ENCODE assay signal across 8 mouse cellular contexts in the genomic region with DNA sequence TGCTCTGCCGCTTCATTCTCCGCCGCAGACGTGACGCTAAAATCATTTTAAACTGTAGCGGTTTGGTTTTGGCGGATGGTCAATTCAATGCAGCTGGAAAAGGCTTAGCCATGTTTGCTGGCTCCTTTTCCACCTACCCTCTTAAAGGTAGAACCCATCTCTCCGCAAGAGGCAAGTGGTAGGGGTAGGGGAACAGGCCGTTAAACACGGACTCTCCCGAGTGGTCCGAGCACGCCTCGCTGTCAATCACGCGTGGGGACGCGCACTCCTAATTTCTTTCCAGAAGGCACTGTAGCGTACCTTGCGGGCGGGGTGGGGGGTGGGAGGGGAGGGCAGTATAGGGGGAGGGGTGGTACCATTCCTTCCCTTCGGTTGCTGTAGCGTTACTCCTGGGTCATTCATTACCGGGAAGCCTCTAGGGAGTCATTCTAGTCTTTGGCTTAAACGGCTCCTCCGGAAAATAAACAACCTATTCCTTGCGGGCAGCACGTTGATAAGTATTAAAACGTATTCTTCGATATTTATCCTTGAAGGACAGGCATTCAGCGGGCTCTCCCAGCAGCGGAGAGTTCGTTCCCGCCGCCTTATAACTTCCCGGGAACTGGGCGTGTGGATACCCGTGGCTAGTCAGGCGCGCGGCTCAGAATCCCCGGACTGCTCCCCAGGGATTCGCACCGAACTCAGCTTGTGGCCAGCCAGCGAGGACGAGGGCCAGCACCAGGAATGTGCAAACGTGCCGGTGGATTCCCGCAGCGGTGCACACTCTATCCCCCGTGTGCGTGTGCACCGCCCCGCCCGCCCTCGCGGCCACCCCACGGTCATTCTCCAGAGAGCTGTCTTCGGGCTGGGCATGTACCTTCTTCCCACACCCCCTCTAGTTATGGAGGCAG. TPM values are rescaled to one million over a fixed set of nuclear protein-coding genes. Genes with fewer than 3 reads are reported as not detected.
A peak's percentile ranks its signal among the peaks of the same experiment; 100 is the strongest.
DNase-seq lines count a peak whose midpoint lies in the region; ATAC-seq and TF ChIP-seq lines count a peak whose summit lies in the region.

No protein-coding gene starts in this region.

- peak overlapping the region; percentile 56 to 67 for H3K4me3 ChIP-seq in ES-E14 (ENCODE audit: insufficient read depth in 1 of 2, low read depth in 1 of 2, low read length in 2 of 2, poor library complexity in 1 of 2, severe bottlenecking in 1 of 2)
- H3K4me3 ChIP-seq in embryonic facial prominence, embryonic 14.5 days (ENCODE audit: low read depth, low read length) = peak overlapping the region; percentile 69
- H3K4me3 ChIP-seq in hindbrain, embryonic 11.5 days (ENCODE audit: low read depth, low read length) = peak overlapping the region; percentile 61
- H3K4me3 ChIP-seq in limb, embryonic 11.5 days (ENCODE audit: low read depth, low read length) = peak overlapping the region; percentile 57
- H3K4me3 ChIP-seq in neural tube, embryonic 14.5 days (ENCODE audit: low read depth, low read length) = peak overlapping the region; percentile 77

- H3K36me3 ChIP-seq in ES-E14 (ENCODE audit: control insufficient read depth, insufficient read depth, low read length, poor library complexity, severe bottlenecking) = no peaks in the 10 kb centered on the region
- no peaks in the 10 kb centered on the region for H3K36me3 ChIP-seq in embryonic facial prominence, embryonic 14.5 days (ENCODE audit: control insufficient read depth, insufficient read depth, low read length)
- no peaks in the 10 kb centered on the region for H3K36me3 ChIP-seq in hindbrain, embryonic 11.5 days (ENCODE audit: control insufficient read depth, insufficient read depth, low read length)
- H3K36me3 ChIP-seq in limb, embryonic 11.5 days (ENCODE audit: control insufficient read depth, insufficient read depth, low read length) = no peaks in the 10 kb centered on the region
- H3K36me3 ChIP-seq in neural tube, embryonic 14.5 days (ENCODE audit: control insufficient read depth, insufficient read depth, low read length) = no peaks in the 10 kb centered on the region

- peak overlapping the region; percentile 97 for H3K4me2 ChIP-seq in embryonic facial prominence, embryonic 14.5 days (ENCODE audit: low read depth, low read length)
- peak overlapping the region; percentile 96 for H3K4me2 ChIP-seq in hindbrain, embryonic 11.5 days (replicated peaks; ENCODE audit: low read depth, low read length)
- peak overlapping the region; percentile 92 for H3K4me2 ChIP-seq in limb, embryonic 11.5 days (ENCODE audit: low read depth, severe bottlenecking)
- H3K4me2 ChIP-seq in neural tube, embryonic 14.5 days (ENCODE audit: low read depth, low read length) = peak overlapping the region; percentile 49

- H3K27ac ChIP-seq in ES-E14 (ENCODE audit: insufficient read depth, low read depth, low read length, poor library complexity, severe bottlenecking) = no peak overlapping the region
- H3K27ac ChIP-seq in embryonic facial prominence, embryonic 14.5 days (replicated peaks; ENCODE audit: low read depth, low read length) = peak overlapping the region; percentile 84
- H3K27ac ChIP-seq in hindbrain, embryonic 11.5 days (ENCODE audit: low read depth, low read length) = peak overlapping the region; percentile 61
- H3K27ac ChIP-seq in limb, embryonic 11.5 days (replicated peaks; ENCODE audit: low read depth, low read length) = no peak overlapping the region
- peak overlapping the region; percentile 82 for H3K27ac ChIP-seq in neural tube, embryonic 14.5 days (ENCODE audit: low read depth, low read length)

- H3K27me3 ChIP-seq in embryonic facial prominence, embryonic 14.5 days (replicated peaks; ENCODE audit: control insufficient read depth, insufficient read depth, low read length) = peaks cover 22% of the 10 kb centered on the region
- H3K27me3 ChIP-seq in hindbrain, embryonic 11.5 days (ENCODE audit: control insufficient read depth, insufficient read depth, low read length) = peaks cover 18% of the 10 kb centered on the region
- H3K27me3 ChIP-seq in limb, embryonic 11.5 days (ENCODE audit: control insufficient read depth, insufficient read depth, low read length) = peaks cover 25% of the 10 kb centered on the region
- no peaks in the 10 kb centered on the region; the same call in 1 of the 2 replicates for H3K27me3 ChIP-seq in neural tube, embryonic 14.5 days (ENCODE audit: control insufficient read depth, insufficient read depth, low read length)

- ATAC-seq in embryonic facial prominence, embryonic 14.5 days (ENCODE audit: low read depth) = peak; percentile 16
- ATAC-seq in hindbrain, embryonic 11.5 days (ENCODE audit: low FRiP score) = peak; percentile 41
- ATAC-seq in limb, embryonic 11.5 days (ENCODE audit: insufficient number of reproducible peaks, low FRiP score, low TSS enrichment, low read depth) = 0 out of 2 replicates have a peak, but pooled peaks have one; percentile 11
- peak; percentile 15 for ATAC-seq in neural tube, embryonic 14.5 days (ENCODE audit: low read depth)

- no peaks in the 10 kb centered on the region for H3K9me3 ChIP-seq in ES-E14 (ENCODE audit: control insufficient read depth, insufficient read depth, low read depth, low read length)
- H3K9me3 ChIP-seq in embryonic facial prominence, embryonic 14.5 days (ENCODE audit: control insufficient read depth, low read length) = no peaks in the 10 kb centered on the region
- H3K9me3 ChIP-seq in hindbrain, embryonic 11.5 days (ENCODE audit: control insufficient read depth, low read length) = no peaks in the 10 kb centered on the region
- H3K9me3 ChIP-seq in limb, embryonic 11.5 days (ENCODE audit: control insufficient read depth, low read length) = no peaks in the 10 kb centered on the region; the same call in 1 of the 2 replicates
- H3K9me3 ChIP-seq in neural tube, embryonic 14.5 days (ENCODE audit: control insufficient read depth, low read length) = no peaks in the 10 kb centered on the region

- DNase-seq in adrenal gland, postnatal 14 days = peak; percentile 37
- no peak for DNase-seq in adrenal gland, postnatal 25 days
- peak; percentile 7 for DNase-seq in ES-E14 (ENCODE audit: low read depth, low spot score)
- DNase-seq in embryonic facial prominence, embryonic 14.5 days (ENCODE audit: low spot score) = peak; percentile 70
- peak; percentile 68 for DNase-seq in hindbrain, embryonic 11.5 days (ENCODE audit: low spot score)
- peak; percentile 66 for DNase-seq in limb, embryonic 11.5 days (ENCODE audit: low spot score)
- DNase-seq in urinary bladder, adult 2 months (ENCODE audit: low spot score) = no peak

- in situ Hi-C loops in ES-E14 (cut with MboI; ENCODE audit: low sequenced_read_pairs in 2 of 2, unreplicated experiment in 2 of 2) = no loop called here

- H3K4me1 ChIP-seq in ES-E14 (ENCODE audit: control insufficient read depth in 2 of 2, insufficient read depth in 2 of 2, low read length in 2 of 2, poor library complexity in 1 of 2) = 0 out of 4 replicates have a peak, but pooled peaks cover 0 to 3% of the 10 kb centered on the region in 2 experiments
- no peaks in the 10 kb centered on the region for H3K4me1 ChIP-seq in embryonic facial prominence, embryonic 14.5 days (ENCODE audit: control insufficient read depth, insufficient read depth, low read length)
- peaks cover 4% of the 10 kb centered on the region; the same call in 1 of the 2 replicates for H3K4me1 ChIP-seq in hindbrain, embryonic 11.5 days (replicated peaks; ENCODE audit: control insufficient read depth, insufficient read depth, low read length)
- 0 out of 2 replicates have a peak, but pooled peaks cover 4% of the 10 kb centered on the region for H3K4me1 ChIP-seq in limb, embryonic 11.5 days (ENCODE audit: control insufficient read depth, insufficient read depth, low read length)
- H3K4me1 ChIP-seq in neural tube, embryonic 14.5 days (ENCODE audit: control insufficient read depth, insufficient read depth, low read length) = no peaks in the 10 kb centered on the region

- under 1% methylated on average over 59 of the region's 59 CpGs for WGBS in embryonic facial prominence, embryonic 14.5 days
- WGBS in hindbrain, embryonic 11.5 days = under 1% methylated on average over 58 of the region's 59 CpGs
- WGBS in limb, embryonic 11.5 days = under 1% methylated on average over 59 of the region's 59 CpGs
- WGBS in neural tube, embryonic 14.5 days = under 1% methylated on average over 58 of the region's 59 CpGs

- H3K9ac ChIP-seq in ES-E14 (ENCODE audit: insufficient read depth, low read depth, low read length, poor library complexity, severe bottlenecking) = no peak overlapping the region
- peak overlapping the region; percentile 70 for H3K9ac ChIP-seq in embryonic facial prominence, embryonic 14.5 days (ENCODE audit: low read depth, low read length)
- peak overlapping the region; percentile 70 for H3K9ac ChIP-seq in hindbrain, embryonic 11.5 days (ENCODE audit: low read depth, low read length)
- peak overlapping the region; percentile 66 for H3K9ac ChIP-seq in limb, embryonic 11.5 days (ENCODE audit: low read length)
- H3K9ac ChIP-seq in neural tube, embryonic 14.5 days (replicated peaks; ENCODE audit: low read depth, low read length) = peak overlapping the region; percentile 54

TF ChIP-seq in ES-E14, 5 proteins besides CTCF, POLR2A, EP300 and RAD21:
- TF ChIP-seq ZC3H11A (IDR thresholded peaks at IDR 0.05; ENCODE audit: borderline replicate concordance, low read depth, low read length) (no peak), HCFC1 (IDR thresholded peaks at IDR 0.05; ENCODE audit: borderline replicate concordance, insufficient read depth, low read length) (no peak), ZNF384 (IDR thresholded peaks at IDR 0.05; ENCODE audit: low read depth, low read length) (no peak), CHD2 (IDR thresholded peaks at IDR 0.05; ENCODE audit: low read depth, low read length) (no peak), MAFK (IDR thresholded peaks at IDR 0.05; ENCODE audit: insufficient read depth, low read depth, low read length) (no peak)

RNA-seq across cellular contexts. Expression of gene Pcdh10, which starts 1.5 kb away (rescaled TPM):
- total RNA-seq in adrenal gland, postnatal 14 days (2021) = 4.4 and 5.8 TPM in 2 replicates
- total RNA-seq in adrenal gland, postnatal 25 days (2021) = 2.8 and 6.5 TPM in 2 replicates
- 0.11 and 0.31 TPM in 2 replicates for total RNA-seq in ES-E14 (2012; rRNA removed)
- polyA plus RNA-seq in embryonic facial prominence, embryonic 14.5 days (2014; fragmentation: Nextera tagmentation; extraction: Ambion mirVana) = 6.1 and 6.3 TPM in 2 replicates
- polyA plus RNA-seq in hindbrain, embryonic 11.5 days (2014; fragmentation: Nextera tagmentation; extraction: Ambion mirVana) = 4.5 and 4.6 TPM in 2 replicates
- polyA plus RNA-seq in limb, embryonic 11.5 days (2014; fragmentation: Nextera tagmentation; extraction: Ambion mirVana) = 7.2 and 9.1 TPM in 2 replicates
- 19.9 and 28.1 TPM in 2 replicates for polyA plus RNA-seq in neural tube, embryonic 14.5 days (2014; fragmentation: Nextera tagmentation; extraction: Ambion mirVana)
- 0.16 and 0.25 TPM in 2 replicates for polyA plus RNA-seq in urinary bladder, adult 2 months (2012; rRNA removed)

Comparison
In these comparisons a context has a peak if more than half of its experiments do, and no peak if none do; other contexts are left out.
1. DNase-seq: peak in adrenal gland, postnatal 14 days (single experiment), ES-E14 (single experiment), embryonic facial prominence, embryonic 14.5 days (single experiment), hindbrain, embryonic 11.5 days (single experiment) and limb, embryonic 11.5 days (single experiment); none in adrenal gland, postnatal 25 days (single experiment) and urinary bladder, adult 2 months (single experiment).
2. H3K27ac ChIP-seq: peak in embryonic facial prominence, embryonic 14.5 days (single experiment), hindbrain, embryonic 11.5 days (single experiment) and neural tube, embryonic 14.5 days (single experiment); none in ES-E14 (single experiment) and limb, embryonic 11.5 days (single experiment).
3. Peak in every context shown above with its lines, with median percentiles within 50 percentile points of each other: H3K4me3 ChIP-seq, ATAC-seq and H3K4me2 ChIP-seq.